Mouse (Mus musculus) left cerebral cortex, adult 11 months (tissue): Measurements from ENCODE around the gene Zfp580.

ENCODE experiments used
- DNase-seq: peaks from one replicate; pipeline ENCODE4 v3.0.0; 2022; ENCODE audit warnings: low spot score

Zfp580 gene

GRCm38 (mm10) chr7:5035628-5036027, 15.7 kb upstream of the Zfp580 start:
- no peak for DNase-seq

GRCm38 (mm10) chr7:5036136-5036535, 15.2 kb upstream of the Zfp580 start:
- no peak for DNase-seq

- no peak for DNase-seq
Observed at GRCm38 (mm10) chr7:5037026-5037425, 14.3 kb upstream of the Zfp580 start.

- DNase-seq: no peak
Observed at GRCm38 (mm10) chr7:5037467-5037866, 13.9 kb upstream of the Zfp580 start.

GRCm38 (mm10) chr7:5038109-5038732, 13.1 kb upstream of the Zfp580 start, which contains the start of gene Zfp784:
Gene Zfp784, minus strand, starts transcription at chr7:5038446.
- DNase-seq: peak; percentile 85

GRCm38 (mm10) chr7:5038940-5039339, 12.4 kb upstream of the Zfp580 start:
- DNase-seq: no peak

- no peak for DNase-seq
Observed at GRCm38 (mm10) chr7:5044981-5045380, 6.4 kb upstream of the Zfp580 start.

- no peak for DNase-seq
Observed at GRCm38 (mm10) chr7:5046112-5046511, 5.2 kb upstream of the Zfp580 start.

GRCm38 (mm10) chr7:5047313-5047712, 4.0 kb upstream of the Zfp580 start:
- DNase-seq: no peak

GRCm38 (mm10) chr7:5052438-5052837, 1.1 kb downstream of the Zfp580 start:
- DNase-seq: no peak

- DNase-seq: no peak
Observed at GRCm38 (mm10) chr7:5052931-5053343, 1.6 kb downstream of the Zfp580 start.

- DNase-seq: no peak
Observed at GRCm38 (mm10) chr7:5053456-5054179, 2.3 kb downstream of the Zfp580 start.

- no peak for DNase-seq
Observed at GRCm38 (mm10) chr7:5056651-5057263, 5.4 kb downstream of the Zfp580 start.

- no peak for DNase-seq
Observed at GRCm38 (mm10) chr7:5057381-5057780, 6.0 kb downstream of the Zfp580 start.

GRCm38 (mm10) chr7:5057804-5058203, 6.5 kb downstream of the Zfp580 start:
- no peak for DNase-seq

GRCm38 (mm10) chr7:5058631-5059030, 7.3 kb downstream of the Zfp580 start:
- no peak for DNase-seq

- no peak for DNase-seq
Observed at GRCm38 (mm10) chr7:5059421-5059820, 8.1 kb downstream of the Zfp580 start.

- DNase-seq: no peak
Observed at GRCm38 (mm10) chr7:5060239-5060731, 8.9 kb downstream of the Zfp580 start.

GRCm38 (mm10) chr7:5060944-5061773, 9.8 kb downstream of the Zfp580 start:
- peak; percentile 96 for DNase-seq

- peak; percentile 86 for DNase-seq
Observed at GRCm38 (mm10) chr7:5061774-5062359, 10.5 kb downstream of the Zfp580 start, which contains the start of gene U2af2. Gene U2af2, plus strand, starts transcription at chr7:5062143.

GRCm38 (mm10) chr7:5062360-5063001, 11.1 kb downstream of the Zfp580 start:
- no peak for DNase-seq
